Comparison of ENCODE assay signal across 20 mouse cellular contexts in genomic region chr4:83243706-83244105, GRCm38 (mm10).
"Had no signal": no experiment of that assay in that cellular context is flagged by ENCODE, and none has a peak within 500 bp of the region (broad histone marks: within the 10 kb centered on the region; RNA-seq: fewer than 3 reads in every experiment).

No protein-coding gene starts in this region.

- H3K27me3 ChIP-seq: heart, embryonic 12.5 days; hindbrain, embryonic 12.5 days; intestine, embryonic 15.5 days; limb, embryonic 12.5 days; liver, embryonic 13.5 days had no signal

- H3K36me3 ChIP-seq: hindbrain, embryonic 10.5 days; intestine, embryonic 15.5 days; limb, embryonic 10.5 days; limb, embryonic 12.5 days; liver, embryonic 13.5 days had no signal

- H3K9ac ChIP-seq: heart, embryonic 12.5 days; hindbrain, embryonic 12.5 days; hindbrain, embryonic 14.5 days; intestine, embryonic 15.5 days; limb, embryonic 12.5 days; liver, embryonic 13.5 days had no signal

- H3K4me1 ChIP-seq: heart, embryonic 12.5 days; hindbrain, embryonic 10.5 days; hindbrain, embryonic 12.5 days; intestine, embryonic 15.5 days; liver, embryonic 13.5 days had no signal

- H3K27ac ChIP-seq: heart, adult 2 months; hindbrain, embryonic 10.5 days; hindbrain, embryonic 12.5 days; hindbrain, embryonic 14.5 days; intestine, embryonic 15.5 days; layer of hippocampus, adult 2 months; left cerebral cortex, adult 2 months; limb, embryonic 10.5 days; limb, embryonic 12.5 days; liver, embryonic 13.5 days had no signal

- H3K9me3 ChIP-seq: heart, embryonic 12.5 days; hindbrain, embryonic 10.5 days; hindbrain, embryonic 12.5 days; intestine, embryonic 15.5 days; limb, embryonic 10.5 days; limb, embryonic 12.5 days; liver, embryonic 13.5 days had no signal

- DNase-seq: gastrocnemius, postnatal 14 days; gastrocnemius, postnatal 36 days; heart, adult 2 months; heart, postnatal 10 days; heart, postnatal 4 days; kidney, adult 18-20 months; kidney, adult 8-10 months; kidney, postnatal 10 days; kidney, postnatal 25 days; kidney, postnatal 4 days; liver, embryonic 13.5 days had no signal

- H3K4me3 ChIP-seq: heart, adult 2 months; heart, embryonic 12.5 days; hindbrain, embryonic 10.5 days; hindbrain, embryonic 12.5 days; intestine, embryonic 15.5 days; layer of hippocampus, adult 2 months; left cerebral cortex, adult 2 months; limb, embryonic 10.5 days; limb, embryonic 12.5 days; liver, embryonic 13.5 days had no signal
